Mouse (Mus musculus) liver, embryonic 14.5 days (tissue): ENCODE measurements around the gene Il31. TPM values are rescaled to one million over a fixed set of nuclear protein-coding genes. Genes with fewer than 3 reads are reported as not detected.

Source experiments
- ATAC-seq: fragments of 200-750 bp; cut with Nextera tagmentation; 2 replicates; pipeline ENCODE4 v1.8.0; 2017; ENCODE audit warnings: moderate number of reproducible peaks, mild to moderate bottlenecking, moderate library complexity; ENCODE audit not compliant: insufficient read depth
- DNase-seq, 3 experiments: peaks; one replicate each; pipeline ENCODE4 v3.0.0-alpha.2; 2012 to 2013; ENCODE audit warnings: low read depth in 3 of 3, low spot score in 3 of 3
- H3K27ac ChIP-seq: fragments of 300-500 bp; sonication (generic); 2 replicates; pipeline ENCODE4 v1.5.1; 2014; ENCODE audit warnings: moderate library complexity, mild to moderate bottlenecking, control low read depth, inconsistent platforms
- H3K27me3 ChIP-seq: fragments of 300-500 bp; sonication (generic); 2 replicates; pipeline ENCODE4 v1.6.1; 2014; ENCODE audit warnings: mild to moderate bottlenecking, low read length, moderate library complexity; ENCODE audit not compliant: control insufficient read depth, insufficient read depth
- H3K36me3 ChIP-seq: fragments of 300-500 bp; sonication (generic); replicated peaks from 2 replicates; pipeline ENCODE4 v1.6.1; 2014; ENCODE audit warnings: low read depth; ENCODE audit not compliant: control insufficient read depth, insufficient read depth
- H3K4me1 ChIP-seq, 2 experiments: fragments of 200-500 bp in 1 of 2; fragments of 300-500 bp in 1 of 2; sonication (generic) in 1 of 2; replicated peaks; 2 replicates each; pipeline ENCODE4 v1.6.1; 2012 to 2014; ENCODE audit warnings: antibody characterized with exemption in 1 of 2, inconsistent platforms in 1 of 2, low read length in 1 of 2; ENCODE audit not compliant: control insufficient read depth in 2 of 2, insufficient read depth in 2 of 2
- H3K4me2 ChIP-seq: fragments of 300-500 bp; sonication (generic); 2 replicates; pipeline ENCODE4 v1.6.1; 2014; ENCODE audit warnings: low read depth, mild to moderate bottlenecking, control low read depth, moderate library complexity
- H3K4me3 ChIP-seq, 2 experiments: fragments of 200-500 bp in 1 of 2; fragments of 300-500 bp in 1 of 2; sonication (generic) in 1 of 2; 2 replicates each; pipeline ENCODE4 v1.5.1; 2012 to 2014; ENCODE audit warnings: low read depth in 2 of 2, low read length in 2 of 2, mild to moderate bottlenecking in 2 of 2, control low read depth in 1 of 2, inconsistent platforms in 1 of 2, moderate library complexity in 1 of 2; ENCODE audit not compliant: insufficient read depth in 1 of 2
- H3K9ac ChIP-seq: fragments of 300-500 bp; sonication (generic); replicated peaks from 2 replicates; pipeline ENCODE4 v1.6.1; 2014; ENCODE audit warnings: mild to moderate bottlenecking, control low read depth, moderate library complexity
- H3K9me3 ChIP-seq: fragments of 300-500 bp; sonication (generic); 2 replicates; pipeline ENCODE4 v1.6.1; 2016; ENCODE audit warnings: low read length, mixed read lengths; ENCODE audit not compliant: control insufficient read depth
- CTCF ChIP-seq: IDR thresholded peaks from 2 replicates; pipeline ENCODE4 v1.5.1; 2016; ENCODE audit warnings: antibody characterized with exemption, low read depth, control low read depth
- EP300 ChIP-seq: IDR thresholded peaks from 2 replicates; pipeline ENCODE4 v1.6.1; 2016; ENCODE audit warnings: antibody characterized with exemption, low read depth
- WGBS: fragments of 180-500 bp; shearing (Covaris S2); extraction: QIAGEN DNeasy Blood & Tissue Kit; methylation state at CpG from one replicate; pipeline ENCODE4 v1.1.7; 2014; ENCODE audit not compliant: insufficient replicate concordance; 5-methylcytosine and 5-hydroxymethylcytosine counted together
- polyA plus RNA-seq, 2 experiments: library from polyadenylated mRNA; depleted of rRNA in 1 of 2; stranded (reverse) in 1 of 2; unstranded in 1 of 2; fragments of >200 nt; fragmentation: Nextera tagmentation in 1 of 2; extraction: Ambion mirVana in 1 of 2; gene quantifications; 2 replicates each; pipeline versions ENCODE4 v1.2.1 to v1.2.3; 2012 to 2014

Il31 gene
- polyA plus RNA-seq (2012; rRNA removed) (not detected in 2 replicates), polyA plus RNA-seq (2014; fragmentation: Nextera tagmentation; extraction: Ambion mirVana) (not detected in 2 replicates)

GRCm38 (mm10) chr5:123489112-123489785 is at the start of gene Il31, which contains the start of gene Lrrc43:
Gene Il31, minus strand, starts transcription at chr5:123489489.
Gene Lrrc43, plus strand, starts transcription at chr5:123489305.
- no peak within 1 kb of the TSS for H3K4me3 ChIP-seq
- no peaks in the 10 kb centered on the region for H3K9me3 ChIP-seq
- H3K27me3 ChIP-seq = 0 out of 2 replicates have a peak, but pooled peaks cover 3% of the 10 kb centered on the region
- no peaks in the 10 kb centered on the region for H3K4me1 ChIP-seq
- no peaks in the 10 kb centered on the region for H3K36me3 ChIP-seq
- no peak within 1 kb of the TSS for H3K4me2 ChIP-seq
- WGBS = 10% methylated on average over 25 of the region's 25 CpGs
- DNase-seq (no peak), ATAC-seq (no peak)
- H3K27ac ChIP-seq = no peak within 1 kb of the TSS
- H3K9ac ChIP-seq = no peak within 1 kb of the TSS
- no peak for TF ChIP-seq CTCF
- TF ChIP-seq EP300 = no peak

- Histone ChIP-seq H3K4me1 (no peaks in the 10 kb centered on the region), H3K9ac (no peak overlapping the region), H3K36me3 (peaks cover 16% of the 10 kb centered on the region), H3K27me3 (no peaks in the 10 kb centered on the region), H3K4me2 (no peak overlapping the region), H3K4me3 (no peak overlapping the region), H3K9me3 (no peaks in the 10 kb centered on the region), H3K27ac (no peak overlapping the region)
- TF ChIP-seq CTCF (no peak), EP300 (no peak)
- ATAC-seq = no peak
- no peak for DNase-seq
- 89% methylated on average over 10 of the region's 10 CpGs for WGBS
These were observed 44.5 kb upstream of the Il31 start for GRCm38 (mm10) chr5:123533801-123534200.

GRCm38 (mm10) chr5:123530056-123530455 is 40.8 kb upstream of the Il31 start:
- Histone ChIP-seq H3K27me3 (no peaks in the 10 kb centered on the region), H3K9me3 (no peaks in the 10 kb centered on the region), H3K36me3 (peaks cover 19% of the 10 kb centered on the region), H3K4me3 (no peak overlapping the region), H3K27ac (no peak overlapping the region), H3K4me2 (no peak overlapping the region), H3K4me1 (no peaks in the 10 kb centered on the region), H3K9ac (no peak overlapping the region)
- WGBS = 78% methylated on average over 8 of the region's 8 CpGs
- TF ChIP-seq EP300 = no peak
- ATAC-seq (no peak), DNase-seq (no peak)

DNA sequence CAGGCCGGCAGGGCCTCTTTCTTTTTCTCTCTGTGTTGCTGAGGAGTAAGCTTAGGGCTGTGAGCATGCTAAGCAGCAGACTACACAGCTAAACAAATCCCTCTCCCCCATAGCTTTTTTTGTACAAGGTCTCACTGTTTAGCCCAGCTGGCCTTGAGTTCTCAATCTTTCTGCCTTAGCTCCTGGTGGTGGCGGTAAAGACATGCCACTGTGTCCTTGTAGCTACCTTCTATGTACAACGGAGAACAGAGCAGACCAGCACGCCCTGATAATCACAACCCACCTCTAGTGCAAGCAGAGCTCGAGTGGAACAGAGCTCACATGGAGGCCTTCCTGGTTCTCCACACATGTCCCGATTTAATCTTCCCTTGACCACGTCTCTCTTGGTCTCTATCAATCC is 39.4 kb upstream of the Il31 start:
- H3K9ac ChIP-seq = no peak overlapping the region
- no peak for TF ChIP-seq CTCF
- TF ChIP-seq EP300 = no peak
- ATAC-seq = no peak
- H3K27ac ChIP-seq = no peak overlapping the region
- WGBS = 68% methylated on average over 7 of the region's 7 CpGs
- no peak overlapping the region for H3K4me2 ChIP-seq
- H3K4me1 ChIP-seq = peaks cover 4 to 5% of the 10 kb centered on the region in 2 experiments; a peak in 3 of 4 replicates
- peaks cover 17% of the 10 kb centered on the region for H3K36me3 ChIP-seq
- no peak overlapping the region for H3K4me3 ChIP-seq
- H3K27me3 ChIP-seq = no peaks in the 10 kb centered on the region
- H3K9me3 ChIP-seq = no peaks in the 10 kb centered on the region
- no peak for DNase-seq

GRCm38 (mm10) chr5:123525916-123526495 is 36.7 kb upstream of the Il31 start:
- no peak overlapping the region for H3K9ac ChIP-seq
- no peak overlapping the region for H3K4me2 ChIP-seq
- no peak for DNase-seq
- WGBS = 80% methylated on average over 9 of the region's 9 CpGs
- no peak overlapping the region for H3K27ac ChIP-seq
- H3K9me3 ChIP-seq = no peaks in the 10 kb centered on the region
- no peaks in the 10 kb centered on the region for H3K27me3 ChIP-seq
- TF ChIP-seq CTCF = no peak
- TF ChIP-seq EP300 = no peak
- no peak overlapping the region for H3K4me3 ChIP-seq
- no peak for ATAC-seq
- H3K4me1 ChIP-seq = peaks cover 10 to 11% of the 10 kb centered on the region in 2 experiments
- peaks cover 4% of the 10 kb centered on the region; the same call in 1 of the 2 replicates for H3K36me3 ChIP-seq
